Mouse (Mus musculus) spleen, adult 12 weeks (tissue): ENCODE results near the gene Il17ra.

Experiments used
- DNase-seq: peaks from one replicate; pipeline ENCODE4 v3.0.0; 2022; ENCODE audit warnings: low spot score

The Il17ra gene

GRCm38 (mm10) chr6:120463086-120463871, at the start of gene Il17ra:
Gene Il17ra (plus strand): TSS chr6:120463247.
- DNase-seq = peak; percentile 84

DNA sequence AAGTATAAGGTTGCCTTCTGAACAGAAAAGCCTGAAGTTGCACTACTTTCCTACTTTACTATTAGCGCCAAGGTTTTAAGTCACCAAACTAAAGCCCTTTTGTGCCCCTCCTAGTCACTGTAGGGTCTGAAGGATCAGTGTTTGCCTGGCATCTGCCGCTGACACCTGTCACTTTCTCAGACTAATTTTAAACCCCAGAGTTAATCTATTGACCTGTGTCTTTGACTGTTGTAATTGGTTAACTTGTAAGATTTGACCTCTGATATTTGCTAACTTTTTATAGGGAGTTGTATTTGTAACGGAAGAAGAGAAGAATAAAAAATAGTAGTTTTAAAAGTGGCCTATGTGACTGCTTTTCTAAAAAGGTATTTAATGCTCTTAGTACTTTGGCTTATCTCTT, 24.9 kb upstream of the Il17ra start:
- DNase-seq = no peak

- DNase-seq = no peak
Observed at GRCm38 (mm10) chr6:120442171-120442749, 20.8 kb upstream of the Il17ra start.

- DNase-seq = no peak
Observed at GRCm38 (mm10) chr6:120443363-120444355, 19.4 kb upstream of the Il17ra start.

GRCm38 (mm10) chr6:120450208-120450607, 12.8 kb upstream of the Il17ra start:
- no peak for DNase-seq

DNA sequence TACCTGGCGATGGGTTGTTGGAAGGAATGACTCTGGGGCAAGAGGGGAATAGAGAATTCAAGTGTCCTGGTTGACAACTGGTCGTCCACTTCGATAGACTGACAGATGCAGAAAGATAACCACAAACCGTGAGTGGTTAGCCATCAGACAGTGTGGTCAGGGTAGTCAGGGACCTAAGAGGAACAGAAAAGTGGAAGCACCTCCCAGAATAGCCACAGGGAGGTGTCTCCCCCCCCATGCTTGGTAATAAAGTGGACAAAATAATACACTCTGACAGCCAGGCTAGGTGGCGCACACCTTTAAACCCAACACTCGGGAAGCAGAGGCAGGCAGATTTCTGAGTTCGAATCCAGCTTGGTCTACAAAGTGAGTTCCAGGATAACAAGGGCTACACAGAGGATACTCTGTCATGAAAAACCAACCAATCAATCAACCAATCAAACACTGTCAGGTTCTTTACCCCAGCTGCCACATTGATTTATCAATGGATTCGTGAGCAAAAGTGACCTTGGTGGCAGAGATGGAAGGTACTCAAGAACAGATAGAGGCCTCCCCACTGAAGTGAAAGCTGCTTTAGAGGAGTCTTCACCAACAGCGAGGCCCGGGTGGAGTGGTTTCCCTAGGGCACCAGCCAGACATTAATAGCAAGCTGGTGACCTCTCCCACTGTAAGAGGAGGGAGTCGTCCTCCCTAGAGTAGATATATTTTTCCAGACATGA, 10.5 kb upstream of the Il17ra start:
- no peak for DNase-seq

DNA sequence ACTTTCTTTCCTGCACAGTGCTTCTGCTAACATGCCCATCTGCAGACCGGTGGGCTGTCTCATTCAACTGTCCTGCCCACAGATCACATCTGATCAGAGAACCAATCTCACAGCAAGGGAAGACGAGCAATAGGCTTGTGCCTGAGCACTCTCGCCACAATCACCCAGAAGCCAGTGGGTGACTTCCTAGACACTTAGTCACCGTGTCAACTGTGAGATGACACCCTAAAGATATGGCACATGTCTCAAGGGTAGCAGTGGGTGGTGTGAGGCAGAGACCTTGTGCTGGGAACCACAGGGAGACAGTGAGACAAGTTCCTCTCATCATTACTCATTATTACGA, 10.0 kb upstream of the Il17ra start:
- DNase-seq = no peak

DNA sequence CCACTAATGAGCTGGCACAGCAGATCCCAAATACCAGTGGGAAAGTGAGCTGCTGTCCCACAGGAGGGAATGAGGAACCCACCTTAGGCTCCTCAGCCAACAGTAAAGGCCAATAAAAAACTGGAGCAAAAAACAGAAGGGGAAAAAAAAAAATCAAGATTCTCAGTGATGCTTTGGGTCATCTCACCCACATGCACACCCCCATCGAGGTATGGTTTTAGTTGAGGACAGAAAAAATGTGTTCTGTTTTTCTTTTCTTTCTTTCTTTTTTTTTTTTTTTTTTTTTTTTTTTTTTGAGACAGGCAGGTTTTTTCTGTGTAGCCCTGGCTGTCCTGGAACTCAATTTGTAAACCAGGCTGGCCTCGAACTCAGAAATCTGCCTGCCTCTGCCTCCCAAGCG, 9.5 kb upstream of the Il17ra start:
- no peak for DNase-seq

GRCm38 (mm10) chr6:120454627-120455077, 8.4 kb upstream of the Il17ra start:
- no peak for DNase-seq

GRCm38 (mm10) chr6:120457074-120457473, 6.0 kb upstream of the Il17ra start:
- no peak for DNase-seq

- DNase-seq = no peak
Observed at GRCm38 (mm10) chr6:120457751-120458150, 5.3 kb upstream of the Il17ra start.

DNA sequence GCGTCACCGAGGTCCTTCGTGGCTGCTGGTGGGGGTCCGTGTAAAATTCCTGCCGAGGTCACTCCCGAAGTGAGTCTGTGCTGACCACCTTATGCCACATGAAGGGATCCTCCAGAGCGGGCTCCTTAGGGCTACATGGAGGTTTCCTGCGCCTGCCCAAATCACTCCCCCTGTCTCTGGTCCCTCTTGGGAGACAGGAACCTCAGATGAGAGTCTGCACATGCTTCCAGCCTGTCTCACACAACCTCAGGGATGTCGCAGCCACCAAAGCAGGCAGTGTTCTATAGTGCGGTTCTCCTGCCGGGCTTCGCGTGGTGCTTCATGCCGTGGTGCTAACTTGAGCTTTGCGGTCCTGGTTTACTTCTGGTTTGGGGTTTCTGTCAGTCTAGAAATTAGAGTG, 1.8 kb upstream of the Il17ra start:
- no peak for DNase-seq

GRCm38 (mm10) chr6:120462251-120462650, 796 bp upstream of the Il17ra start:
- DNase-seq = no peak

DNA sequence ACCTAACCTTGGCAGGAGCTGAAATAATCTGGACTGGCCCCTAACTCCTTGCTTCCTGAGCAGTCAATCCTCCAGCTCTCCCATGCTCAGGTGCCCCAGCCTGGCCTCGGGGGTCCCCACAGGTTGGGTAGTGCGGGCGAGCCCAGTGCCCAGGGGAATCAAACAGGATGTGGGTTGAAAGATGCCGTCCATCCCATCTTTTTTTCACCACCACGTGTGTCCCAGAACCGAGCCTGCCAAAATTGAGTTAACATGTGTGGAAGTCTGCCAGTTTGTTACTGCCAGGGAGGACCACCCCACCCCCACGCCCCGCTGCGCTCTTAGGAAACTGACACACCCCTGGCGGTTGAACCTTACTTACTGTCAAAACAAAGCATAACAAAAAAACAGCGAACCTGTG, 837 bp downstream of the Il17ra start:
- no peak for DNase-seq

DNA sequence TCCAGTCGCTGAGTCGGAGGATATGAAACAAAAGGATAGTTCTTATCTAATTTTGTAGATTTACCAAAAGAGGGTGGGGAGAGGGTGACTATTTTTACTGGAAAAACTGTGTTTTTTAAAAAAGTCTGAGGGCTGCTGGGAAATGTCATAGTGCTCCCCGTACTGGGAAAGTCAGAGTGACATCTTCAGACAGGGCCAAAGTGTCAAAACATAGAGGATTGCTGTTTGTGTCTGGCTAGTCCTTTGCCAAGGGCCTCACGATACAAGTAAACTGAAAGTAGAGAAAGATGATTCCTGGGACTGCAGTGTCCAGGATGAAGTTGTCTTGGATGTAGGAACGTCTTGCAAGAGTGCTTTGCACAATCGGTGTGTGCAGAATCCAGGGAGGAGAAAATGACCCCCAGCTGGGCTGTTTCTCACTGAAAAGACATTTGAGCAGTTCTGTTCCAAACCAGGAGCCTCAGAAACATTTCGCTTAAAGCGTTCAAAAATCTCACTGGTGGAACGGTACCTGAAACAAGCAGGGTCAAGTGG, 1.4 kb downstream of the Il17ra start:
- no peak for DNase-seq

- DNase-seq = no peak
Observed at GRCm38 (mm10) chr6:120465393-120465792, 2.3 kb downstream of the Il17ra start.

DNA sequence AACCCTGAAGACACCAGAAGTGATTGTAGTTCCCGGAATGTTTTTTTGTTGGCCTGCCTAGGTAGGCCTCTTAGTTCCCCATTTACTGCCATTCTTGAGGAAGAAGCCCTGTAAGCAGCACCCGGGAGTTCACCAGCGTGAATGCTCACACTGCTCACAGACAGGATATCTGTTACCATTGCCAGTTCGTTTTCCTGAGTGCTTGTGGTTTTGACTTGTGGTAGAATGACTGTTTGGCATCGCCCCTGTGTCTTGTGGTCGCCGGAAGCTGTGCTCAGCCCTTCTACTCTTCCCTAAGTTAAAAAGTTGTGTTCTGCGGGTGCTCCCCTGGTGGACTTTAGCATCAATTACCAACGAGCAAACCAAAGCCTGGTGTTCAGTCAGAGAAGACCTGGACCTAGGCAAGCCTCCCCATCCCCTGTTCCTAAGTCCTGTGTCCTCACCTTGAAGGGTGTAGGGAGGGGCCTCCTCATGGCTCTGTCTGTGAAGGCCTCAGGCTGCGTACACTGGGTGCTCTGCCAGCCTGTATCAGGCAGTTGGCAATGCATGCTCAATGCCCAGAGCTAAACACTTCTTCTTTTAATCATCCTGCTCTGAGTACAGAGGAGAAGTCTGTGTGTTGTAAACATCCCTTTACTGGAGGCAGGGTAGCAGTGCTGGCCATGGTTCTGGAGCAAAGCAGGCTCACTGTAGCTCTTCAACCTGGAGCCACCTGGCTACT, 3.7 kb downstream of the Il17ra start:
- DNase-seq = no peak

DNA sequence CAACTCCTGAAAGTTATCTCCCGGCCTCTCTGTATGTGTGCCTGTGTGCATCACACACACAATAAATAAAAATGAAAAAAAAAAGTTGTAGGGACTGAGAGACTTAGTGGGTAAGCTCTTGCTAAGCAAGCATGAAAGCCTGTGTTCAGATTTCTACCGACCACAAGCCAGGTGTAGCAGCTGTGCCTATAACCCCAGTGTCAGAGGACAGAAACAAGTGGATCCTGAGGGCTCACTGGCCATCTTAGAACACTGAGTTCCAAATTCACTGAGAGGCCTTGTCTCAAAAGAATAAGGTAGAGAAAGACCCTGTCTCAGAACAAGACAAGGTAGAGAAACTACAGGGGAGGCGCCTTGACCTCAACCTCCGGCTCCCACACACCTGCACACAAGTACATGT, 5.2 kb downstream of the Il17ra start:
- DNase-seq = no peak

- no peak for DNase-seq
Observed at GRCm38 (mm10) chr6:120469268-120469667, 6.2 kb downstream of the Il17ra start.

DNA sequence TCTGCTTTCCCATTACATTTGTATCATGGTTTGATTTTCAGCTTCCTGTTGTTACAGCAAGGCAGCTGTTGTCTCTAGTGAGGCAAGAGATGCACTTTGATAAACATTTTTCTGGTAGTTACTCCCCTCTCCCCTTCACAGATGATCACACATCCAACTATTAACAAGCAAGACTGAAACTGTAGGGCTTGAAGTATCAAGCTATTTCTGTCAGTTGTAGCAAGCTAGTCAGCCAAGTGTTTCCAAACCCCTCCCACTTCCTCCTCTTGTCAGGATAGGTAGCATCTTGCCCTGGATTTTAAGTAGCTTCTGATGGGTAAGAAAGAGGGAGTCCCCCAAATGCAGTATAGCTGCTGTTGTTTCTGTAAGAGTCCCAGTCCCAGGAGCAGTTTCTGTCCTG, 6.7 kb downstream of the Il17ra start:
- no peak for DNase-seq

DNA sequence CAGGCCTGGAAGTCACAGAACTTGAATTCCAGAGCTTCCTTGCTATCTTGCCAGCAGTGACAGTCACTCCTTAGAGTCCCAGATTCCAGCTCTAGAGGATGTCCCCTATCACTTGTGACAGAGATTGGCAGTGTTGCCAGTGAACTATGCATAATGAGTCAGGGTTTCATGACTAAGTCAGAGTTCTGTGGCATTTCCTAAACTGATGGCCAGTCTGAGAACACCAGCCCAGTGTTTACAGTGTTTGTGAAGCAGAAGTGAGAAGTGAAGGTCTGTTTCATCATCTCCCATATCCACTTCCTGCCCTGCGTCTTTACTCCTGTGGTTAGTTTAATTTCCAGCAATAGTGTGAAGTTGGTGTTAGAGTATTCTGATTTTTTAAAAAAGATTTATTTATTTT, 7.6 kb downstream of the Il17ra start:
- no peak for DNase-seq
